Mouse (Mus musculus): ENCODE results near the gene Papss2. TPM values are rescaled to one million over a fixed set of nuclear protein-coding genes. Genes with fewer than 3 reads are reported as not detected.
A peak's percentile ranks its signal among the peaks of the same experiment; 100 is the strongest.

Papss2 gene
- polyA plus RNA-seq, 1 experiment from 2014 or later = 3.5 TPM

- WGBS = 81% methylated on average over 15 of the region's 15 CpGs
- ATAC-seq (replicated peaks; ENCODE audit: low FRiP score) = no peak
These were observed 25.4 kb downstream of the Papss2 start for GRCm38 (mm10) chr19:32620859-32621445.

GRCm38 (mm10) chr19:32622142-32622541 is 26.6 kb downstream of the Papss2 start:
- H3K9me3 ChIP-seq (ENCODE audit: control insufficient read depth, low read length) = no peaks in the 10 kb centered on the region
- no peak overlapping the region for H3K9ac ChIP-seq (ENCODE audit: low read depth, low read length)
- no peaks in the 10 kb centered on the region for H3K4me1 ChIP-seq (replicated peaks; ENCODE audit: control insufficient read depth, insufficient read depth, low read length)
- H3K36me3 ChIP-seq (ENCODE audit: control insufficient read depth, insufficient read depth, low read length) = no peaks in the 10 kb centered on the region
- 67% methylated on average over 3 of the region's 3 CpGs for WGBS
- no peak overlapping the region for H3K27ac ChIP-seq (ENCODE audit: low read depth, low read length)
- DNase-seq (ENCODE audit: low spot score) = no peak
- ATAC-seq (replicated peaks; ENCODE audit: low FRiP score) = no peak
- H3K4me2 ChIP-seq = no peak overlapping the region
- H3K27me3 ChIP-seq (replicated peaks; ENCODE audit: control insufficient read depth, insufficient read depth, low read length) = no peaks in the 10 kb centered on the region
- H3K4me3 ChIP-seq (ENCODE audit: low read depth, low read length) = no peak overlapping the region

More at GRCm38 (mm10) chr19:32620859-32621445, 25.4 kb downstream of the Papss2 start:
- Histone ChIP-seq H3K36me3 (ENCODE audit: control insufficient read depth, insufficient read depth, low read length) (no peaks in the 10 kb centered on the region), H3K4me2 (no peak overlapping the region), H3K9me3 (ENCODE audit: control insufficient read depth, low read length) (no peaks in the 10 kb centered on the region), H3K27me3 (replicated peaks; ENCODE audit: control insufficient read depth, insufficient read depth, low read length) (no peaks in the 10 kb centered on the region), H3K27ac (ENCODE audit: low read depth, low read length) (no peak overlapping the region), H3K4me1 (replicated peaks; ENCODE audit: control insufficient read depth, insufficient read depth, low read length) (no peaks in the 10 kb centered on the region), H3K9ac (ENCODE audit: low read depth, low read length) (no peak overlapping the region), H3K4me3 (ENCODE audit: low read depth, low read length) (no peak overlapping the region)
- no peak for DNase-seq (ENCODE audit: low spot score)

- no peaks in the 10 kb centered on the region for H3K4me1 ChIP-seq (replicated peaks; ENCODE audit: control insufficient read depth, insufficient read depth, low read length)
- no peak overlapping the region for H3K4me3 ChIP-seq (ENCODE audit: low read depth, low read length)
- no peak overlapping the region for H3K9ac ChIP-seq (ENCODE audit: low read depth, low read length)
- no peaks in the 10 kb centered on the region for H3K9me3 ChIP-seq (ENCODE audit: control insufficient read depth, low read length)
- WGBS = 63% methylated on average over 13 of the region's 13 CpGs
- no peaks in the 10 kb centered on the region for H3K27me3 ChIP-seq (replicated peaks; ENCODE audit: control insufficient read depth, insufficient read depth, low read length)
- DNase-seq (ENCODE audit: low spot score) (no peak), ATAC-seq (replicated peaks; ENCODE audit: low FRiP score) (no peak; the same call in 1 of the 2 replicates)
- no peak overlapping the region for H3K27ac ChIP-seq (ENCODE audit: low read depth, low read length)
- H3K36me3 ChIP-seq (ENCODE audit: control insufficient read depth, insufficient read depth, low read length) = no peaks in the 10 kb centered on the region
- no peak overlapping the region for H3K4me2 ChIP-seq
These were observed 31.3 kb downstream of the Papss2 start for GRCm38 (mm10) chr19:32626768-32627331.

- Histone ChIP-seq H3K4me3 (ENCODE audit: low read depth, low read length) (no peak overlapping the region), H3K4me1 (replicated peaks; ENCODE audit: control insufficient read depth, insufficient read depth, low read length) (no peaks in the 10 kb centered on the region), H3K27ac (ENCODE audit: low read depth, low read length) (no peak overlapping the region), H3K9ac (ENCODE audit: low read depth, low read length) (no peak overlapping the region), H3K4me2 (no peak overlapping the region), H3K9me3 (ENCODE audit: control insufficient read depth, low read length) (no peaks in the 10 kb centered on the region), H3K27me3 (replicated peaks; ENCODE audit: control insufficient read depth, insufficient read depth, low read length) (no peaks in the 10 kb centered on the region), H3K36me3 (ENCODE audit: control insufficient read depth, insufficient read depth, low read length) (no peaks in the 10 kb centered on the region)
- WGBS = 72% methylated on average over 4 of the region's 4 CpGs
- ATAC-seq (replicated peaks; ENCODE audit: low FRiP score) (no peak), DNase-seq (ENCODE audit: low spot score) (no peak)
These were observed 32.0 kb downstream of the Papss2 start for GRCm38 (mm10) chr19:32627631-32628030.

GRCm38 (mm10) chr19:32628572-32629132 is 33.1 kb downstream of the Papss2 start:
- Histone ChIP-seq H3K27ac (ENCODE audit: low read depth, low read length) (no peak overlapping the region), H3K36me3 (ENCODE audit: control insufficient read depth, insufficient read depth, low read length) (no peaks in the 10 kb centered on the region), H3K4me3 (ENCODE audit: low read depth, low read length) (no peak overlapping the region), H3K9me3 (ENCODE audit: control insufficient read depth, low read length) (no peaks in the 10 kb centered on the region), H3K4me1 (replicated peaks; ENCODE audit: control insufficient read depth, insufficient read depth, low read length) (no peaks in the 10 kb centered on the region), H3K9ac (ENCODE audit: low read depth, low read length) (no peak overlapping the region), H3K4me2 (no peak overlapping the region), H3K27me3 (replicated peaks; ENCODE audit: control insufficient read depth, insufficient read depth, low read length) (no peaks in the 10 kb centered on the region)
- DNase-seq (ENCODE audit: low spot score) (no peak), ATAC-seq (replicated peaks; ENCODE audit: low FRiP score) (no peak)
- WGBS = 81% methylated on average over 7 of the region's 7 CpGs

- H3K4me2 ChIP-seq = no peak overlapping the region
- H3K4me3 ChIP-seq (ENCODE audit: low read depth, low read length) = no peak overlapping the region
- no peak overlapping the region for H3K9ac ChIP-seq (ENCODE audit: low read depth, low read length)
- H3K27ac ChIP-seq (ENCODE audit: low read depth, low read length) = no peak overlapping the region
- WGBS = 71% methylated on average over 8 of the region's 8 CpGs
- DNase-seq (ENCODE audit: low spot score) (no peak), ATAC-seq (replicated peaks; ENCODE audit: low FRiP score) (no peak)
- no peaks in the 10 kb centered on the region for H3K36me3 ChIP-seq (ENCODE audit: control insufficient read depth, insufficient read depth, low read length)
- H3K27me3 ChIP-seq (replicated peaks; ENCODE audit: control insufficient read depth, insufficient read depth, low read length) = no peaks in the 10 kb centered on the region
- H3K4me1 ChIP-seq (replicated peaks; ENCODE audit: control insufficient read depth, insufficient read depth, low read length) = peaks cover 11% of the 10 kb centered on the region
- no peaks in the 10 kb centered on the region for H3K9me3 ChIP-seq (ENCODE audit: control insufficient read depth, low read length)
These were observed 39.3 kb downstream of the Papss2 start for GRCm38 (mm10) chr19:32634916-32635315.

GRCm38 (mm10) chr19:32637357-32638275 is 42.0 kb downstream of the Papss2 start:
- H3K4me1 ChIP-seq (replicated peaks; ENCODE audit: control insufficient read depth, insufficient read depth, low read length) = peaks cover 11% of the 10 kb centered on the region
- H3K27me3 ChIP-seq (replicated peaks; ENCODE audit: control insufficient read depth, insufficient read depth, low read length) = no peaks in the 10 kb centered on the region
- WGBS = 35% methylated on average over 16 of the region's 16 CpGs
- H3K9me3 ChIP-seq (ENCODE audit: control insufficient read depth, low read length) = no peaks in the 10 kb centered on the region
- ATAC-seq (replicated peaks; ENCODE audit: low FRiP score) (peak; percentile 53), DNase-seq (ENCODE audit: low spot score) (no peak)
- H3K36me3 ChIP-seq (ENCODE audit: control insufficient read depth, insufficient read depth, low read length) = no peaks in the 10 kb centered on the region
- peak overlapping the region; percentile 35 for H3K4me2 ChIP-seq
- H3K27ac ChIP-seq (ENCODE audit: low read depth, low read length) = peak overlapping the region; percentile 2; the same call in 1 of the 2 replicates
- H3K4me3 ChIP-seq (ENCODE audit: low read depth, low read length) = no peak overlapping the region
- H3K9ac ChIP-seq (ENCODE audit: low read depth, low read length) = 0 out of 2 replicates have a peak overlapping the region, but pooled peaks have one; percentile 8

GRCm38 (mm10) chr19:32638276-32638903 is 42.8 kb downstream of the Papss2 start:
- no peaks in the 10 kb centered on the region for H3K36me3 ChIP-seq (ENCODE audit: control insufficient read depth, insufficient read depth, low read length)
- peak overlapping the region; percentile 35 for H3K4me2 ChIP-seq
- no peak overlapping the region for H3K4me3 ChIP-seq (ENCODE audit: low read depth, low read length)
- DNase-seq (ENCODE audit: low spot score) (no peak), ATAC-seq (replicated peaks; ENCODE audit: low FRiP score) (0 out of 2 replicates have a peak, but pooled peaks have one; percentile 41)
- H3K4me1 ChIP-seq (replicated peaks; ENCODE audit: control insufficient read depth, insufficient read depth, low read length) = peaks cover 11% of the 10 kb centered on the region
- no peak overlapping the region for H3K27ac ChIP-seq (ENCODE audit: low read depth, low read length)
- H3K27me3 ChIP-seq (replicated peaks; ENCODE audit: control insufficient read depth, insufficient read depth, low read length) = no peaks in the 10 kb centered on the region
- H3K9ac ChIP-seq (ENCODE audit: low read depth, low read length) = no peak overlapping the region
- 30% methylated on average over 13 of the region's 13 CpGs for WGBS
- H3K9me3 ChIP-seq (ENCODE audit: control insufficient read depth, low read length) = no peaks in the 10 kb centered on the region
